Mouse (Mus musculus): ENCODE results near the gene Kcne2. TPM values are rescaled to one million over a fixed set of nuclear protein-coding genes. Genes with fewer than 3 reads are reported as not detected.

Kcne2 gene
- total RNA-seq, 2 experiments from 2014 or later: not detected

Other genes with a start within 250 kb of the Kcne2 start
- 36.9 and 49.2 TPM in 2 replicates for gene Mrps6, start 234.1 kb upstream of the Kcne2 start, total RNA-seq (2014; fragmentation: Nextera tagmentation)
- 30.0 and 49.8 TPM in 2 replicates for gene Mrps6, start 234.1 kb upstream of the Kcne2 start, total RNA-seq (2017)
- gene Gm49711, start 234.1 kb upstream of the Kcne2 start, total RNA-seq (2014; fragmentation: Nextera tagmentation): not detected in 2 replicates
- gene Gm49711, start 234.1 kb upstream of the Kcne2 start, total RNA-seq (2017): not detected in 2 replicates
- gene Slc5a3, start 234.1 kb upstream of the Kcne2 start, total RNA-seq (2014; fragmentation: Nextera tagmentation): 5.0 and 5.2 TPM in 2 replicates
- gene Slc5a3, start 234.1 kb upstream of the Kcne2 start, total RNA-seq (2017): 4.4 and 7.2 TPM in 2 replicates
- 83.4 and 84.1 TPM in 2 replicates for gene Smim11, start 8.9 kb downstream of the Kcne2 start, total RNA-seq (2014; fragmentation: Nextera tagmentation)
- 161 and 180 TPM in 2 replicates for gene Smim11, start 8.9 kb downstream of the Kcne2 start, total RNA-seq (2017)
- gene Fam243, start 29.1 kb downstream of the Kcne2 start, total RNA-seq (2014; fragmentation: Nextera tagmentation): not detected in 2 replicates
- gene Fam243, start 29.1 kb downstream of the Kcne2 start, total RNA-seq (2017): not detected in 2 replicates
- gene Kcne1, start 67.1 kb downstream of the Kcne2 start, total RNA-seq (2014; fragmentation: Nextera tagmentation): not detected in 2 replicates
- not detected in 2 replicates for gene Kcne1, start 67.1 kb downstream of the Kcne2 start, total RNA-seq (2017)
- gene Rcan1, start 178.5 kb downstream of the Kcne2 start, total RNA-seq (2014; fragmentation: Nextera tagmentation): 7.2 and 12.7 TPM in 2 replicates
- 7.9 and 10.9 TPM in 2 replicates for gene Rcan1, start 178.5 kb downstream of the Kcne2 start, total RNA-seq (2017)
- gene Clic6, start 193.3 kb downstream of the Kcne2 start, total RNA-seq (2014; fragmentation: Nextera tagmentation): not detected in 2 replicates
- not detected in 2 replicates for gene Clic6, start 193.3 kb downstream of the Kcne2 start, total RNA-seq (2017)

Data from megakaryocyte-erythroid progenitor cell, adult 5-6 weeks (primary cell).